Mouse (Mus musculus): ENCODE results near the gene Rab44.

DNA sequence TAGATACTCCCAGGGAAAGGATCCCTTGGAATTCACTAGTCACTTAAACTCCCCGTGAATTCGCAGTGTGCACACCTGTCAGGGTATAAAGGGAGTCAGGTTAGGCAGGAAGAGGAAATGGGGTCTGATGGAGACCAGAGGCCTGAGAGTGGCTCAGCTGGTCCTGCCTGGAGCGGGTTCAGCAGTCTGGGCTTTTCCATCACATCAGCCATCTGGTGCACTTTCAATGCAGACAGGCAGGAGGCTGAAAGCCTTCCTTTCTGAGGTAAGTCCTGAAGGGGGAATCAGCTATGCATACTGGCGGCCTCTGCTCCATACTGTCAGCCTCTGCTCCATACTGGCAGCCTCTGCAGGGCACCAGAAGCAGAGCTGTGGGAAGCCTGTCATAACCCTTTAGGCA lies 27.0 kb upstream of the Rab44 start:
- TF ChIP-seq POLR2A (IDR thresholded peaks at IDR 0.05; ENCODE audit: borderline replicate concordance, extremely low read depth, insufficient read depth, insufficient read length, poor library complexity, severe bottlenecking): no peak
- TF ChIP-seq CTCF (IDR thresholded peaks at IDR 0.05; ENCODE audit: borderline replicate concordance, extremely low read depth, insufficient read depth, insufficient read length): no peak
